Mouse (Mus musculus): ENCODE data around the gene Tmem239. TPM values are rescaled to one million over a fixed set of nuclear protein-coding genes. Genes with fewer than 3 reads are reported as not detected.

The Tmem239 gene
- total RNA-seq, 4 experiments from 2014 or later, result not detected

DNA sequence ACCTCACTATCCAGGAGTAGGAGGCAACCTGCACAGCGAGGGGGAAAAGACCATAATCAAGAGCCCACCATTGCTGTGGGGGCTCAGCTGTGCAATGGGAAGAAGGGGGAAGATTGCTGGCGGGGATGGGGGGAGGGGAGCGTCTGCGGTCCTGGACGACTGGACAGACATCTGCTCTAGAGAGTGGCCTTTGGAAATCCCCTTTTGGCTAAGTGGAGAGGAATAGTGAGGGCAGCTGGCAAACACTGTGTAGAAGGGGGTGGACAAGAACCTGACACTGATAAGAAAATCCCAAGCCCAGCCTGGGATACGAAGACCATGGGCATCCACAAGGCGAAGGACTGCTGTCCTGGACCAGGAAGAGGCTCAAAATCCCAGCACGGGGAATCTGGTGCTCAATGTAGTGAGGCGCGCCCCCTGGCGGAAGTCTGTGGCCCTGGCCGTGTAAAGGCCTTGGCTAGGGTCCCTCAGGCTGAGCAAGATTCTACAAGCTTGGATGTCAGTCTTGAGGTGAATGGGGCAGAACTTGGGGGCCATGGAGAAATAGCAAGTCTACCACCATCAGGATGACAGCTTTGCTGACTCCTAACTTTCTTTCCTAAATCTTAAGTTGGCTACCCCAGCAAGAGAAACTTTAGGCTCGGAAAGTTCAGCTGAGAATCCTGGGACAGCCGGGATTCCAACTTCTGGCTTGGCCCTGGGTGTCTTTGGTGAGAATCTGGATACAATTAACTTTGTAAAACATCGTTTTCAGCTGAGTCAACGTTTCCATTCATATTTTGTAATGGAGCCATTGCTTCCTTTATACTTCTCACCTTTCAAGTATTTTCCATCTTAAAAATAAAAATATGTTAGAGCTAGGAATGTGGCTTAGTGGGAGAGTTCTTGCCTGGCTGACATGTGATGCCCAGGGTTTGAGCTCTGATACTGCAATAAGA lies 5.5 kb downstream of the Tmem239 start:
- peak; percentile 53 to 83 for DNase-seq (ENCODE audit: low spot score in 2 of 2)

DNA sequence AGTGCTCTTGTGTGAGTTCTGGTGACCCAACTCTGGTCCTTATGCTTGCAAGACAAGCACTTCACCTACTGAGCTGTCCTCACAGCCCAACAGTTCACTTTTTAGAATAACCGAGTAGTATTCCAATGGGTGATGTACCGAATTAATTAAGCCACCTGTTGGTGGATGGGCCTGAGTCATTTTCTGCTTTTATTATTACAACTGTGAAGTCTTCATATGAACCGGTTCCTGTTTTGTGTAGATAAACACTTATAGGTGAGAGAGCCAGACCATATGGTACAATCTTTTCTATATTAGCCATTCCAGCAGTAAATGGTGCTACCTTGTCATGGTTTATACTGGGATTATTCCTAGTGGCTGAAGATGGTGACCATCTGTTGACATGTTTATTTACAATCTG lies 6.5 kb downstream of the Tmem239 start:
- no peak for DNase-seq (ENCODE audit: low spot score in 2 of 2)

DNA sequence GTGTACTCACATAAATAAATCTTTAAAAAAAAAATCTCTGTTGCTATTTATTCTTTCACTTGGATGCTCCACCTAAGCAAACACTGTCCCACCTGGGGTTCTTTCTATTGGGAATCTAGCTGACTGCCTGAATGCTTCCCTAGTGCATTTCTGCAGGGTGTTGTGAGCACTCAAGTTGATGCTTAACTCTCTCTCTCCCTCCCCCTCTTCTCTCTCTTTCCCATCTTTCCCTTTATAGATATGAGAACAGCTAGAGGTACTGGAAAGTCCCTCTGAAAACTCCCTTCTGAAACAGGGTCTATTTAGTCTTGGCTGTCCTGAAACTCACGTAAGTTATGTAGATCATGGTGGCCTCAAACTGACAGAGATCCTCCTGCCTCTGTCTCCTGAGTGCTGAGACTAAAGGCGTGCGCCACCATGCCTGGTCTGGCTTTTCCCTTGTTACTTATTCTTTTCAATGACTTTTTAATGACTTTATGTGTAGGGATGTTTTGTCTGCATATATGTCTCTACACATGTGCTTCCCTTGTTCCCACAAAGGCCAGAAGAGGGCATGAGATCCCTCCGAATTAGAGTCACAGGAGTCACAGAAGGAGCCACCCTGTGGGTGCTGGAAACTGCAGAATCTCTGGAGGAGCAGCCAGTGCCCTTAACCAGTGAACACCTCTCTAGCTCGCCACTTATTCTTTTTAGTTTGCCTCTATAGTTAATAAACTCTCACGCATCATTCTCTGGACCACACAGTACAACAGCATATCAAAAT lies 8.0 kb downstream of the Tmem239 start:
- DNase-seq (ENCODE audit: low spot score in 2 of 2), result no peak

DNA sequence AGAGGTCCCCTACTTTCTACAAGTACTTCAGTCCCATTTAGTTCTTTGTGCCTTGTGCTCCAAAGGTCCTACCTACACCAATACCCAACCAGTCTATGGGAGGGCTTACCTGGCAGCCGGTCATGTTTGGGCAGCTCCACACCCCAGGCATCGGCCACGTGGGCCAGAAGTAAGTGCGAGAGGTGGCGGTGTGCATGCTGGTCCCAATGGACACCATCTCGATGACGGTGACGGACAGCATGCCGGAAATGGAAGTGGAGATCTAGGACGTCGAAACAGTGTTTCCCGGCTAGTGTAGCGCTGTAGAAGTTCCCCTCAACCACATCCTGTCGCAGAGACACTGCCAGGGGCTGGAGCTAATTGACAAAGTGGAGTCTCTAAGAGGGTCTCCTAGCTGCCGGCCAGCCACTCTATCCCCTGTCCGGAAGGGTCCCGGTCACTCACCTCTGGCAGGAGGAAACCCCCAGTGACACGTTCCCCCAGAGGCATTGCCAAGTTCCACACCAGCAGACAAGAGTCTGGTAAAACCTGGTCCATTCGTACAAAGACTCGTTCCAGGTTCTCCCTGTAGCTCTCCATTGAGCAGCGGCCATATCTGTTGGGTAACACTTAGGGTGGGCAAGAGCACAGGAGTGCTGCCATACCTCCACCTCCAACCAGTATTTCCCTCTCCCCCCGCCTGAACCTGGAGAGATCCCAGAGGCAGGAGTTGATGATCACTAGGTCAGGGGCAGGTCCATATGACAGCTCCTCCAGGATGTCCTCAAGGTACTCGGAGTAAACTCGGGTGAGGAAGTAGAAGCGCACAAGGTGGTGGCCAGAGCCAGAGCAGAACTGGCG lies 15.7 kb downstream of the Tmem239 start:
- DNase-seq (ENCODE audit: low spot score in 2 of 2), result no peak

DNA sequence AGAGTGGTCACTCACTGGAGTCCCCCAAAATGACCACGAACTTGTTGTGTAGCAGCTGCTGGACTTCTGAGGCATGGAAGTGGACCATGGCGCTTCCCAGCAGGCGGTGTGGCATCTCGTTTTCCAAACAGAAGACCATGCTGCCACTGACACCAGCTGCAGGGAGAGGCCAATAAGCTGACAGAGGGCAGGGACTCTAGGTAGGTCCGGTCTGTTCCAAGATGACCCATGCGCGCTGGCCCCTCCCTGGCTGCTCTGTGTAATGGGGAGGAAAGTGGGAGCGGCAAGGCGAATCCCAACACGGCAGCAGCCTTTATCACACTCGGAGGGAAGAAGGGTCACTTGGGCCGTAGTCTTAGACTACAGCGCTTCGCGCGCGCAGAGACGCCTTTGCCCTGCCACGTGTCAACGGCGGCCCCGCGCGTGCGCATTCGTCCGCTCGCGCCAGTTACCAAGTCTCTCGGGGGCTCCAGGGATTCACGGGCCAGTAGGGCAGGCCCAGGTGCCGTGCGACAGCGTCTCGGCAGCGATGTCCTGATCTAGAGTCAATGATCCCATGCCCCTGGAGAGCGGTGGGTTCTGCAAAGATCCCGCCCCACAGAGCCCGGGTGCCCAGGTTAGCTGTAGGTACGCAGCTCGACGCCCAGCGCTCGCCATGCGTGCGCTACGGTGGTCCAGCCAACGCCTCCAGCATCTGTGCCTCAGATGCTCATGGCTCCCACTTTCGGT lies 17.3 kb downstream of the Tmem239 start:
- peak; percentile 61 to 80 for DNase-seq (ENCODE audit: low spot score in 2 of 2)

DNA sequence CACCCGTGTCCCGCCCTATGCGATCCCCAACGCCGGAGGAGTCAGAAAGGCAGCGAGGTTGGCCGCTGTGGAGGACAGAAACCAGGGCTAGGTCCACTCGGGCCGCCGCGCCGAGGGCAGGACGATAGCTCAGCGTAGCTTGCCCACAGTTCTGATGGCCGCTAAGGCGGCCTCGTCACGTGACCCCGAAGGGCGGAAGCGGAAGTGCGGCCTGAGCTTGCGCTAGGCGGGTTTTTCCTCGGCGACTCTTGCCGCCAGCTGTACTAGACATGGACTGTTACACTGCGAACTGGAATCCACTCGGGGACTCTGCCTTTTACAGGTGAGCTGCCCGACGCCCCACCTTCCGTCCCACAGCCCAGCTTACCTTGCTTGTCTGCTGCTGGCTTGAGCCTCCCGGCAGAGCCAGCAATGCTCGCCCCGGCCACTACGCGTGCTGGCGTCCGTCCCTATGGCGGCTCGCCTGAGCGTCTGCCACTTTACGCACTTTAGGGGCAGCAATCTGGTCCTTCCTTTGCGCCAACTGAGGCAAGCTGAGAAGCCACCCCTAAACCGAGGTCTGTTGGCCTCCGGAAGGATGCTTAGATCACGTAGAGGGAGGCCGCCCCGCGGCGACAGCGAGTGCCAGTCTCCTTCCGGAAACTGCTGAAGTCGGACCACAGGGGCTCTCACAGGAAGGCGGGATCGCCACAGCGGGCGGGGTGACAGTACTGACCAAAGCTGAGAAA lies 18.0 kb downstream of the Tmem239 start, which contains the start of the genes Vps16 and Pced1a:
Gene Vps16 (plus strand): TSS at position 214 of the 728 bp plus-strand sequence.
Gene Pced1a (minus strand): TSS at position 576 of the 728 bp plus-strand sequence.
- peak; percentile 88 to 92 for DNase-seq (ENCODE audit: low spot score in 2 of 2)

DNA sequence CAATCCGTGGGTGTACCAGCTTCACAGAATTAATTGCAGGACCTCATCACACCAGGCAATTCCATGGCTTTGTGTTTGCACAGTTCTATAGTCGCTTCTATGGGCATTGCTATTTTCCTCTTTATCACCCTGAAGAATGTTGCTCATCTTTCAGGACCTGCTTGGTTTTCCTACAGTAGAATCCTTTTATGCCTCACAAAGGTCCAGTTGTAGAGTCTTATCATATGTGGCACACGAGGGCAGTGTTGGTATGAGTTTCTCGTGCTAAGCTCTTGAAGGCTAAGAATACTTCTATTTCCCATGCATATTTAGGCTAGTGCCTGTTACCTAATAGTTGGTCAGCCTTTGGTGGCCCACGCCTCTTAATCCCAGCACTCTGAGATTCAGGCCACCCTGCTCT lies 18.8 kb downstream of the Tmem239 start:
- DNase-seq (ENCODE audit: low spot score in 2 of 2), result no peak

DNA sequence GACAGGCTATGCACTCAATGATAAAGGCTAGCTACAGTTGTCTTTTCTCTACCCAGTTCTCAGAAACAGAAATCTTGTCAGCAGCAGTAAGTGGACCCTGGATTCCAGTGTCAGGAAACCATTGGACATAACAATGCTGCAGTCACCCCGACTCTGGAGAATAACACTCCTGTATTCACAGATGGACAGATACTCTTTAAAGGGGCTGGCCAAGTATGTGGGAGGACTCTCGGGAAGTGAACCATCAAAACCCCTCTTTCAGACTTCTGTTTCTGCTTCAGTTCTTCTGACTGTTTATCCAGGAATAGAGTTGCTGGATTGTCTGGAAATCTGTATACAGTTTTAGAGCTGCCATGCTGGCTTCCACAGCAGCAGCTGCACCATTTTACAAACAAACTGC lies 23.6 kb downstream of the Tmem239 start:
- DNase-seq (ENCODE audit: low spot score in 2 of 2), result no peak

DNA sequence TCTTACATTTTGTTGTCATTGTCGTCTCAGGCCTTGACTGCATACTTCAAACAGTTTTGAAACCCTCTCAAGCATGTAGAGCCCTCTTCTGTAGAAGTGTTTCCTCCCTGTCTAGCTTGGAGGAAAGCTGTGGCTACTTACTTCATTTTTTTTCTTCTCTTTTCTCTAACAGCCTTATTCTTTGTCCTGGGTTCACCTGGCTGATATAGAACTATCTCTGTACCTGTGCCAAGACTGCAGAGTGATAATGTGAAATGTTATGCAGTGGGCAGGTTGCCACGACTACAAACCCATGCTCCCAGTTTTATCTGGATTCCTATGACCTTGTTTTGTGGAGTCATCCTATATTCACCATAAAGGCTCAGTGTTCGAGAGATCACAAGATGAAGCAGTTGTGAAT lies 24.2 kb downstream of the Tmem239 start:
- no peak for DNase-seq (ENCODE audit: low spot score in 2 of 2)

DNA sequence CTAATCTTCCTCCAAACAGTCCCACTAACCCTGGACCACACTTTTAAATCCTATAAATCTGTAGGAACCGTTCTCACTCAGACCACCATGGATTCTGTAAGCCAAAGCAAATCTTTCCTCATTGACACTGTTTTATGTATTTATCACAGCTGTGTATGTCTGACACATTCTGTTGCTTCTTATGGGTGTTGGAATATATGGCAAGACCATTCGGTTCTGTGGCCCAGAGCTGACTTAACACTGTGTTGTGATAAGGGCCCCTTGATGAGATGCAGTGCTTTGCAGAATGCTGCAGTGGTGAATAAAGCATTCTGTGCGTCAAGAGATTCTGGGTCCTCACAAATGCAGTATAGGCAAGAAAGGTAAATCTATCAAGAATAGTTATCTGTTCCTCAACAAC lies 25.9 kb downstream of the Tmem239 start:
- DNase-seq (ENCODE audit: low spot score in 2 of 2), result no peak

DNA sequence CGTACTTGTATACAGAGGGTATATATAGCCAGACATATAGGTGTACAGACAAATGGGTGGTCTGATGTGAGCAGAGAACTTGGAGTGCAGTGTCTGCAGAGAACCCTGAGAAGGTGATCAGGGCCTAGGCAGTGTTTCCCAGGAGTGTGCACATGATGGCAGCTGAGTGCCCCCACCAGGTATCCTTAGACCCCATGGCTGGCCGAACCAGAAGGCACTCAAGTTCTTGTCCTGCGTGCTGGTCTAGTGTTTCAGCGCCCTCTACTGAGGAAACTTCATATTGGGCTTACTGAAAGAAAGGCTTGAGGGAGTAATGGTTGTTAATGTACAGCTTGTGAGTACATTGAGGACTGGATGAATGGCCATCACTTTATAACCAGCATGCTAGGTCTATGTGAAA lies 26.9 kb downstream of the Tmem239 start:
- no peak for DNase-seq (ENCODE audit: low spot score in 2 of 2)

DNA sequence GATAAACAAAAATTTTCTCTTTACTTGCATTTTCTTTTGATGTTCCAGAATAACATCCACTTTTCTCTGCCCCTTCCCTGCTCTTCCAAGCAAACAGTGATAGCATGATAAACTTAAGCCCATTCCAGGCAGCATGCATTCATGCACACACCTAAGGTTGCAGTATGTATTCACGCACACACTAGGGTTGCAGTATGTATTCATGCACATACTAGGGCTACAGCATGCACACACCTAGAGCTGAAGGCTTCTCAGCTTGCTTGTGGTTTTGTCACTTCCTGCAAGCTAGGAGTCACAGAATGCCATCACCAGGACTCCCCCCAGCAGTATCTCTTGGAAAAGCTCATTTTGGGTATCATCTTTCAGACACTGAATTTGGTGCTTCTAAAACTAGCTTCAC lies 30.5 kb downstream of the Tmem239 start:
- DNase-seq (ENCODE audit: low spot score in 2 of 2), result no peak

DNA sequence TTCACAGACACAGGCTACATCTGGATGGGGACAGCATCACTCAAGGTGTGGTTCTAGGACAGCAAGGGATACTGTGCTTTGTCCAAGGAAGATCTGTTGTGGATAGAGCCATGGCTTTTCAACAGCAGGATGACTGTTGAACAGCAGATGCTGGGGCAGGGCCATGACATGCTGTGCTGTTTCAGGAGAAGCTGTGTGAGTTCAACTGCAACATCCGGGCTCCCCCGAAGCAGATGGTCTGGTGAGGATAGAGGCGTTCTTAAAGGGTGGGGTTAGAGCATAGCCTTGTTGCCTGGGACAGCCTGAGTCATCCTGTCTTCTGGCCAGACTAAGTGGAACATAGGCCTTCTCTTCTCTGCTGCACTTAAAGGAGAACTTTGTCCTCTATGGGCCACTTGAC lies 32.6 kb downstream of the Tmem239 start:
- DNase-seq (ENCODE audit: low spot score in 2 of 2), result no peak

DNA sequence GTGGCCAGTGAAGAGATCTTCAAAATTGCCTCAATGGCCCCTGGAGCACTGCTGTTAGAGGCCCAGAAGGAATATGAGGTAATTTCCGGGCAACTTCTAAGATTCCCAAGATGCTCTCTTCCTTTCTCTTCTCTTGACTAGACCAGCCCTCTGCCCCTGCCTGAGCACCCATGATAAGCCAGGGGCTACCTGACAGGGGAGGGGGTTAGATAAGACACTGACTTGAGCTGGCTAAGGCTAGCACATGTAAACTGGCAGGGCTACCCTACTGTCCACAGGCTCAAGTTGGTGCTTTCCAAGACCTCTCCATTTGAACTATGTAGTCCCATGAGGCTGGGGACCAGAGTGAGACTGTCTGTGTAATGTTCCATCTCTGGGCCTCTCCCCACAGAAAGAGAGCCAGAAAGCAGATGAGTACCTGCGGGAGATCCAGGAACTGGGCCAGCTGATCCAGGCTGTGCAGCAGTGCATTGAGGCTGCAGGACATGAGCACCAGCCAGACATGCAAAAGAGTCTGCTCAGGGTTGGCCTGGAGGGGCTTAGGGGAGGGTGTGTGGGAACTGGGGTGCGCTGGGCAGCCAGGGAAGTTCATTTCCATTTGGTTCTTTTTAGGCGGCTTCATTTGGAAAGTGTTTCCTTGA lies 33.7 kb downstream of the Tmem239 start:
- no peak for DNase-seq (ENCODE audit: low spot score in 2 of 2)

DNA sequence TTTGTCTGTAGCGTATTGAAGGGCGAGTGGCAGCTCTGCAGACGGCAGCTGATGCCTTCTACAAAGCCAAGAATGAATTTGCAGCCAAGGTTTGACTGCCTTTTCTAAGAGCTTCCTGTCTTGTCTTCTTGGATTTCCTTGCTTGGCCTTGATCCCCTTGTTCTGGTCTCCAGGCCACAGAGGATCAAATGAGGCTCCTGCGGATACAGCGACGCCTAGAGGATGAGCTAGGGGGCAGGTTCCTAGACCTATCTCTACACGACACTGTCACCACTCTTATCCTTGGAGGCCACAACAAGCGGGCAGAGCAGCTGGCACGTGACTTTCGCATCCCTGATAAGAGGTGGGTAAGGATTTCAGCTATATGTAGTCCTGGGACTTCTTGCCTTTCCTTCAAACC lies 35.9 kb downstream of the Tmem239 start:
- DNase-seq (ENCODE audit: low spot score in 2 of 2), result no peak

DNA sequence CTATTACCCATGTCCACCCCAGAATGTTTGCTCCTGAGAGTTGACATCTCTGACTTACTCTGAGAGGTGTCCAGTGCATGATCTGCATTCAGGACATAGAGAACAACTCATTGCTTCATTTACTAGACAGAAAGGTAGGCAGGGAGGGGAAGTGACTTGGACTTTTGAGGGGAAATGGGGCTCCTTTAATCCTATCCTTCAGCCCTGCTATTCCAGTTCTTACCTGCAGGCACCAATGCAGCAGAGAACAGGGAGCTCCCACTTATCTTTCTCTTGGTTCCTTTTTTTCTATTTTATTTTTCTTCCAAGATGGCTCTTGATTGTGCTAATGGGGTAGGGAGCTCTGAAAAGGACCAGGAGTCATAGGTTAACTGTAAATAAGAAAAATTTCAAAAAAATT lies 42.2 kb downstream of the Tmem239 start:
- no peak for DNase-seq (ENCODE audit: low spot score in 2 of 2)

DNA sequence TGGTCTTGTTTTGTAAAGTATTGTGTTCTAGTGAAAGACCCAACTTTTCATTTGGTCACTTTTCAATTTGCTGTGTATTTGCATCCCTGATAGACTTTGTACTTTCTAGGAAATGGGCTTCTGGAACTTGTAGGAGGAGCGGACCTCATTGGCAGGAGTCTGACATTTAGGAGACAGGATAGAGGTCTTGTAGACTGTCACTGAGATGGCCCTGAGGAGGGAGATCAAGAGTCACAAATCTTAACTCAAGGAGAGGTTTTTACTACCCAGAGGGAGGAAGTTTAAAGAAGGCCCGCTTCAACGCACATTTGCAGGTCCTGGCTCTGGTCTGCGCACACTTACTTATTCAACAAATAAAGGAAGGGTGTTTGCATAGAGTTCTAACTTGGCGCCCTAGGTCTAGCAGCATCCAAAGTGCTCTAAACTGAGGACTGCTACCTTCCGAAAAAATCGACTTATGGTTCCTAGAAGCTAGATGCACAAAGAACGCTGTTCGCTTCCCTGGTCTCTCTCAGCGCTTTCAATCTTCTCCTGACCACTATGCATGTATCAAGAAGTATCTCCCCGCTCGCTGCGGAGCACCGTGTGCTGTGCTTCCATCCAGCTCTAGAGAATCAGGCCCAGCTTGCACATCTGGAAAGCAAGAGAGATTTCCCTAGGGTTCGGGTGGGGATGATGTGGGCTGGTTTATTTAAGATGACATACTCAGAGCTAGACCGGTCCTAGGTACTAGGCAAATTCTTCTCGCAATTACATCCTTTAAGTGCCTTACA lies 42.9 kb downstream of the Tmem239 start:
- DNase-seq (ENCODE audit: low spot score in 2 of 2), result no peak

DNA sequence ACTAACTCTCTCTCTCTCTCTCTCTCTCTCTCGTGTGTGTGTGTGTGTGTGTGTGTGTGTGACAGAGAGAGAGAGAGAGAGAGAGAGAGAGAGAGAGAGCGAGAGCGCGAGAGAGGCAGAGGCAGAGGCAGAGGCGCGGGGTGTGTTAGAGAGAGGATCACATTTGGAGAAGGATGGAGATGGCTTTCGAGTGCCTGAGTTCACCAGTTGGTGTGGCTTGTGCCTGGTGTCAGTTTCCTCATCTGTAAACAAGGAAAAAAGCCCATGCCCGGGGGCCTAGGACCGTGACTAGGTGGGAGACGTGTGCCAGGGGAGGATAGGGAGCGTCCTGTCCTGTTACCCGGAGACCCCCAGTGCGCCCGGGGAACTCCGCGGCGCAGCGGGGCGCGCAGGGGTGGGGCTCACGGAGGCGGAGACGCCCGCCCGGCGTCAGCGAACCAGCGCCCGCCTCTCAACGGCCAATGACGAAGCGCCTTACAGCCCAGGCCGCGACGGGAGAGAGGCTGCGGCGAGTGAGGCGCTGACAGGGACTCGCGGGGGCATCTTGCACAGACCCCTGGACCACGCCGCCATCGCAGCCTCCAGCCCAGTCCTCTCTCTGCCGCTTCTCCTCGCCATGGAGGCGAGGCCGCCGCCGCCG lies 43.6 kb downstream of the Tmem239 start, which contains the start of gene Ptpra:
Gene Ptpra (plus strand): TSS at position 485 of the 640 bp plus-strand sequence.
- peak; percentile 84 to 88 for DNase-seq (ENCODE audit: low spot score in 2 of 2)

Measured in layer of hippocampus, adult 8-10 months (tissue).